Mouse (Mus musculus) megakaryocyte, embryonic 14.5 days (primary cell): ENCODE measurements at regions not wholly inside any gene's neighbourhood (a gene's known extent, or its start where the extent isn't known, plus 50 kb on each side); places are given as distances from the start of the nearest gene placed in this dataset.

ENCODE experiments used
- FLI1 ChIP-seq: IDR thresholded peaks from 2 replicates; pipeline ENCODE4 v1.6.1; 2012; ENCODE audit warnings: low read length, inconsistent platforms, mixed read lengths
- GATA1 ChIP-seq: IDR thresholded peaks from 3 replicates; pipeline ENCODE4 v1.6.1; 2012; ENCODE audit warnings: mixed read lengths, low read length, inconsistent platforms, borderline replicate concordance

DNA sequence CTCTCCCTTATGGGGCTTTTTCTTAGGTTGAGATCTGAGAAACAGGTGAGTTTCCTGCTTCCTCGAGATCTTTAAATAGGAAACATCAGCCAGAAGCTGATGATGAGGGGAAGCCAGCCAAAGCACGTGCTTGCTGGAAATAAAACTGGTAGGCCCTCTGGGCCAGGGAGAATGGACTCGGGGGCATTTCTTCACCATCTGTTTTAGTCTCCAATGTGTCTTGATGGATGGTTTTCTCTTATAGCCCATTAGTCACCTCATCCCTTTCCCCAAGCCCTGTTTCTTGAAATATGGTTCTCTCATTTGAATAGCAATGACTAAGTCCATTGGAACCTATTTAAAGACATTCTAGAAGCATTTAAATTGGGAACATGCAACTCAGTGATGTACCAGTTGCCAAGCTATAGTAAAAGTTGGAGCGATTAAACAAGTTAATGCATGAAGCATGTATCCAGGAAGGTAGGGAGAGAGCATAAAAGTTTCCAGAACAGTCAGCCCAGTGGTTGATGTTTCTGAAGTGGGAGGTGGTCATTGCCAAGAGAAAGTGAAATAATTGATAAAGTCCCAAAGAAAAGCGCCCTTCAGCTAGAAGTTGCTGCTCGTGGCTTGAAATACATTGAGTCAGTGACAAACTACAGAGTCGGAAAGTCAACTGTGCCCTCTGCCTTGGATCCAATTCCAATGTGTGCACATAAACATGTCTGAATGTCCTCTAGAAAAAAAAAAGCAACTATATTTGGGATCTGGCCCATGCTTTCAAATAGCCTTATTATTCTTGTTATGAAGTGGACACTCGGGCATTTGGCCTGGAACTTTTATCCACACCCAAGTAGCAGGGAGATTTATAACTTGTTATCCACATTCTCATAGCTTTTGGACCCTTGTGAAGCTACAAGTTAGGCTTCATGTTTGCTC lies 589.8 kb downstream of the Ebf1 start:
- TF ChIP-seq GATA1 (no peak), FLI1 (no peak)
